Mouse (Mus musculus): ENCODE data around the gene Cphx1. TPM values are rescaled to one million over a fixed set of nuclear protein-coding genes. Genes with fewer than 3 reads are reported as not detected.
A peak's percentile ranks its signal among the peaks of the same experiment; 100 is the strongest.
"Not testable (repeated sequence)": the region's sequence is repeated elsewhere in the genome, so short reads cannot be mapped to it uniquely, and the experiment has no call there.

Cphx1 gene
- polyA plus RNA-seq, 1 experiment from 2014 or later: not detected

DNA sequence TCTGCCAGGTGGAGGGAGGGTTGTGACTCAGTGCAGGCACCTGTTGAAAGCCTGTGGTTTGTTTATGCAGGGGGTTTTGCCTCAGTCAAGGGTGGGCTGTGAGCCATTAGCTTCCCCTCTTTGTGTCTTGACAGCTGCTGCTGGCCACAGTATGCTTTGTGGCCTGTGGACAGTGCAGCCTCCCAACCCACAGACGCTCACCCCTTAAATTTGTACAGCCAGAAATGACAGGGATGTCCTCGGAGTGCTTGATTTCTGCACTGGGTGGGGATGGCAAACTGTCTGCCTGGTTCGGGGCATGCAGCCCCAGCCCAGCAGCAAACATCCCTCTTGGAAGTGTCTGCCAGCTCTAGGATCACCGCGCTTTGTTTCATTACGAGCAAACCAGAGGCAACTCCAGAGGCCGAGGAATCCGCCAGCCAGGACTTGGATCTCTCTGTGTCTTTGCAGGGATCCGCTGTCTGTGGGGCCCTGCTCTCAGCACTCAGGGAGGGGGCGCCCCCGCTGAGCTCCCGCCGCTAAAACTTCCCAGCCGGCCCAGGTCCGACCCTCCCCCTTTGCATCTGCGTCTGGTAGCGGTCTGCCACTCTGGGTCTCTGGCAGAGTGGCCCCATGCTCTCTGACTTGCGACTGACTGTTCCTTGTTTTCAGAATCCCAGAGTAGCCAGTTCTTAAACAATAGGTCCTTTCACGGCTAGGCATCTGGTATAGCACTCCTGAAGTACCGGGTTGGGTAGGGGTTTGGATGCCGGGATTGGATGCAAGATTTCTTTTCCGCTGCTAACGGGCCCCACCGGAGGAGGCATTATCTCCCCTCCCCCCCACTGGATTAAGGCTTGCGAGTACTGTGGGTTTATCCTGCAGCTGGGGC is 40.5 kb downstream of the Cphx1 start, which contains the start of gene Duxbl1:
Gene Duxbl1 (plus strand): TSS at position 207 of the 871 bp plus-strand sequence.
- not testable (repeated sequence) for H3K9me3 ChIP-seq; H3K27me3 ChIP-seq; H3K4me1 ChIP-seq (replicated peaks); H3K36me3 ChIP-seq
- H3K4me2 ChIP-seq: peak within 1 kb of the TSS; percentile 46
- H3K4me3 ChIP-seq: peak within 1 kb of the TSS; percentile 25
- peak within 1 kb of the TSS; percentile 62; the same call in 1 of the 2 replicates for H3K9ac ChIP-seq
- peak within 1 kb of the TSS; percentile 94 for H3K27ac ChIP-seq (replicated peaks)
- ATAC-seq (ENCODE audit: low read depth): peak; percentile 95
- WGBS: no CpG with 5 or more reads among the region's 25 CpGs

GRCm38 (mm10) chr14:25979242-25979941 is 41.3 kb downstream of the Cphx1 start:
- H3K27me3 ChIP-seq; H3K36me3 ChIP-seq; H3K4me1 ChIP-seq (replicated peaks); H3K9me3 ChIP-seq: not testable (repeated sequence)
- peak overlapping the region; percentile 46 for H3K4me2 ChIP-seq
- peak; percentile 66 for ATAC-seq (ENCODE audit: low read depth)
- peak overlapping the region; percentile 94 for H3K27ac ChIP-seq (replicated peaks)
- H3K4me3 ChIP-seq: peak overlapping the region; percentile 25
- WGBS: under 1% methylated on average over 7 of the region's 13 CpGs
- peak overlapping the region; percentile 62; the same call in 1 of the 2 replicates for H3K9ac ChIP-seq

GRCm38 (mm10) chr14:25981880-25982279 is 43.8 kb downstream of the Cphx1 start:
- H3K4me2 ChIP-seq; ATAC-seq (ENCODE audit: low read depth); H3K27me3 ChIP-seq; H3K9me3 ChIP-seq; H3K9ac ChIP-seq; H3K4me1 ChIP-seq (replicated peaks); H3K4me3 ChIP-seq; H3K27ac ChIP-seq (replicated peaks); H3K36me3 ChIP-seq: not testable (repeated sequence)
- 85% methylated on average over 5 of the region's 9 CpGs for WGBS

Other genes with a start within 250 kb of the Cphx1 start
- 27.6 and 31.0 TPM in 2 replicates for gene Ppif, start 244.2 kb upstream of the Cphx1 start, polyA plus RNA-seq (2015; fragmentation: Nextera tagmentation; extraction: Ambion mirVana)
- gene Zcchc24, start 169.3 kb upstream of the Cphx1 start, polyA plus RNA-seq (2015; fragmentation: Nextera tagmentation; extraction: Ambion mirVana): 14.2 and 16.7 TPM in 2 replicates
- 3.1 and 3.7 TPM in 2 replicates for gene Anxa11, start 96.1 kb upstream of the Cphx1 start, polyA plus RNA-seq (2015; fragmentation: Nextera tagmentation; extraction: Ambion mirVana)
- not detected in 2 replicates for gene Plac9a, start 35.2 kb upstream of the Cphx1 start, polyA plus RNA-seq (2015; fragmentation: Nextera tagmentation; extraction: Ambion mirVana)
- gene Tmem254a, start 10.6 kb upstream of the Cphx1 start, polyA plus RNA-seq (2015; fragmentation: Nextera tagmentation; extraction: Ambion mirVana): 2.4 and 3.9 TPM in 2 replicates
- 3.0 and 3.1 TPM in 2 replicates for gene Duxbl1, start 40.3 kb downstream of the Cphx1 start, polyA plus RNA-seq (2015; fragmentation: Nextera tagmentation; extraction: Ambion mirVana)
- 4.2 and 6.8 TPM in 2 replicates for gene Gm9780, start 104.4 kb downstream of the Cphx1 start, polyA plus RNA-seq (2015; fragmentation: Nextera tagmentation; extraction: Ambion mirVana)
- 20.2 and 23.7 TPM in 2 replicates for gene Tmem254c, start 129.1 kb downstream of the Cphx1 start, polyA plus RNA-seq (2015; fragmentation: Nextera tagmentation; extraction: Ambion mirVana)
- gene Cphx2, start 143.2 kb downstream of the Cphx1 start, polyA plus RNA-seq (2015; fragmentation: Nextera tagmentation; extraction: Ambion mirVana): not detected in 2 replicates
- gene Cphx3, start 144.0 kb downstream of the Cphx1 start, polyA plus RNA-seq (2015; fragmentation: Nextera tagmentation; extraction: Ambion mirVana): not detected in 2 replicates
- 0.59 TPM in 1 of 2 replicates, not detected in the other for gene Duxbl2, start 180.0 kb downstream of the Cphx1 start, polyA plus RNA-seq (2015; fragmentation: Nextera tagmentation; extraction: Ambion mirVana)
- gene Plac9b, start 244.2 kb downstream of the Cphx1 start, polyA plus RNA-seq (2015; fragmentation: Nextera tagmentation; extraction: Ambion mirVana): 2.7 and 4.1 TPM in 2 replicates

Data from neural tube, embryonic 13.5 days (tissue).